Mouse (Mus musculus) heart, postnatal 0 days (tissue): ENCODE measurements at regions not wholly inside any gene's neighbourhood (a gene's known extent, or its start where the extent isn't known, plus 50 kb on each side); places are given as distances from the start of the nearest gene placed in this dataset.

Experiments
- CTCF ChIP-seq: IDR thresholded peaks from 2 replicates; pipeline ENCODE4 v1.5.1; 2016; ENCODE audit warnings: antibody characterized with exemption, control low read depth, low read depth
- EP300 ChIP-seq: IDR thresholded peaks from 2 replicates; pipeline ENCODE4 v1.6.1; 2016; ENCODE audit warnings: antibody characterized with exemption, low read depth

DNA sequence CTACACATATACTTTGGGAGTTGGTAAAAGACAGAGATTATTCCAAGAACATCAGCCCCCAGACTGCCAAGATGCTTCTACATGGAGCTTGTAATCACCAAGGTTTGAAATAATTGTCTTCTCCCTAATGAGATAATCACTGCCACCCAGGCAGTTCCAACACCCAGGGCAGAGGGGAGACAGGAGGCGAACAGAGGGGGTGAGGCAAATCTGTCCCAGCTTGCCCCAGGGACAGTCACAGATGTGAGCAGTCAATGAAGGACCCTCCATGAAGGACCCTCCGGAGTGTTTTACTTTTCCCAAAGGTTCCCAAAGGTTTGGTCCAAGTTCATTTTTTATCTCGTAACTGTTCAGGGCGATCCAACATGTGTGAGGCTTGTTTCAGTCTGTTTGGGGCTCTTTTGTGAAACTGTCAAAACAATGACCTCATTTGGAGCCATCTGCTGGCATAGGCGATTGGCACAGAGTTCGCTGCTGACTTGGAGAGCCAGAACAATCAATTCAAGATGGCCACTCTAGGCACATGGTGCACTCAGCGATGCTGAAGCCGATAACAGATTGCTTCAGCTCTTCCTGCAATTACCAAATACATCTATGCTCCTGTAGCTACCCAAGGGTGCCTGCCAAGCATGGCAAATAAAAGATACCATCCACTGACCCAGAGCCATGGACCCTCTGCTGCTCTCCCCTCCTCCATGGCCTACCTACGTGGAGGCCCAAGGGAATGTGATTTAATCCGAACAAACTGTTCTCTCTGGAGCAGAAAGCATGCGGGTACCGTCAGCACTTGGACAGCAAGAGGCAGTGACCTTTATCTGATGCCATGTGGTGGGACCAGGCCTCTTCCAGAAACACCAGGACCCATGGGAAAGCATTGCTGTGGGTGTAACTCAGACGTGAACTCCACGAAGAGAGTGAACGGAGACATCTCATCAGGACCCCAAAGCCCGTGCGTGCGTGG, 326.9 kb downstream of the Wdr11 start:
- TF ChIP-seq EP300, result no peak
- TF ChIP-seq CTCF, result no peak
